ENCODE assay signal across 8 mouse cellular contexts in genomic region chr7:80324043-80324815, GRCm38 (mm10). TPM values are rescaled to one million over a fixed set of nuclear protein-coding genes. Genes with fewer than 3 reads are reported as not detected.
DNase-seq lines count a peak whose midpoint lies in the region; ATAC-seq lines count a peak whose summit lies in the region.

Gene Rccd1 (minus strand): TSS chr7:80324454.

- DNase-seq in adrenal gland, adult (ENCODE audit: inconsistent age in 2 of 2, low spot score in 1 of 2), result peak; percentile 95 to 99
- DNase-seq in embryo, embryonic 10.5 days (ENCODE audit: low spot score), result peak; percentile 96
- peak; percentile 93 for DNase-seq in gastrocnemius, postnatal 14 days
- DNase-seq in left cerebral cortex, postnatal 10 days (ENCODE audit: extremely low spot score in 1 of 2, low spot score in 2 of 2), result peak; percentile 95 to 97
- DNase-seq in right cerebral cortex, postnatal 25 days, result peak; percentile 96
- DNase-seq in urinary bladder, postnatal 4 days (ENCODE audit: low spot score in 2 of 2), result peak; percentile 89 to 96

- intact Hi-C loops in gastrocnemius, postnatal 14 days (cut with DNase I; ENCODE audit: low total_unique reads), result no loop called here
- intact Hi-C loops in left cerebral cortex, postnatal 10 days (cut with DNase I), result no loop called here

- ATAC-seq in inflammation-experienced regulatory T-cells, adult 6 months, result peak; percentile 97
- ATAC-seq in megakaryocyte-erythroid progenitor cell, adult 5-6 weeks (replicated peaks; ENCODE audit: low FRiP score, low TSS enrichment, poor library complexity, severe bottlenecking), result peak; percentile 93

RNA-seq across cellular contexts. Expression of gene Rccd1, which starts in this region (rescaled TPM):
- 1 to 10 TPM; 7.5 to 9.6 TPM for total RNA-seq in gastrocnemius, postnatal 14 days (2021)
- 10 to 100 TPM in 1 of 3 experiments, 1 to 10 TPM in 2; 3.4 to 10.0 (median 6.5) TPM for polyA plus RNA-seq in inflammation-experienced regulatory T-cells, adult 6 months (2017; shearing (Covaris generic))
- 10 to 100 TPM; 15.7 to 20.8 TPM for total RNA-seq in left cerebral cortex, postnatal 10 days (2021)
- 22.7 and 26.3 TPM in 2 replicates for total RNA-seq in megakaryocyte-erythroid progenitor cell, adult 5-6 weeks (2014; fragmentation: Nextera tagmentation)
- total RNA-seq in megakaryocyte-erythroid progenitor cell, adult 5-6 weeks (2017), result 20.4 and 25.0 TPM in 2 replicates

Comparison
In these comparisons a context has a peak if more than half of its experiments do, and no peak if none do; other contexts are left out.
1. Peak in every context shown above with its lines: DNase-seq and ATAC-seq.